Mouse (Mus musculus) heart, embryonic 10.5 days (tissue): Measurements from ENCODE around the gene Hook2. TPM values are rescaled to one million over a fixed set of nuclear protein-coding genes. Genes with fewer than 3 reads are reported as not detected.

Source experiments
- DNase-seq: peaks from one replicate; pipeline ENCODE4 v3.0.0-alpha.2; 2017; ENCODE audit warnings: low spot score
- H3K27ac ChIP-seq: fragments of 300-500 bp; sonication (generic); 2 replicates; pipeline ENCODE4 v1.5.1; 2016; ENCODE audit warnings: mild to moderate bottlenecking
- H3K27me3 ChIP-seq: fragments of 300-500 bp; sonication (generic); 2 replicates; pipeline ENCODE4 v1.6.1; 2016; ENCODE audit warnings: mild to moderate bottlenecking; ENCODE audit not compliant: poor library complexity, insufficient read depth, severe bottlenecking
- H3K36me3 ChIP-seq: fragments of 300-500 bp; sonication (generic); 2 replicates; pipeline ENCODE4 v1.6.1; 2016; ENCODE audit warnings: mild to moderate bottlenecking, moderate library complexity
- H3K4me1 ChIP-seq: fragments of 300-500 bp; sonication (generic); 2 replicates; pipeline ENCODE4 v1.6.1; 2016; ENCODE audit warnings: mild to moderate bottlenecking
- H3K4me3 ChIP-seq: fragments of 300-500 bp; sonication (generic); 2 replicates; pipeline ENCODE4 v1.5.1; 2016; ENCODE audit warnings: mild to moderate bottlenecking, moderate library complexity
- H3K9me3 ChIP-seq: fragments of 300-500 bp; sonication (generic); 2 replicates; pipeline ENCODE4 v1.6.1; 2016; ENCODE audit warnings: mild to moderate bottlenecking, moderate library complexity
- WGBS: fragments of 180-500 bp; shearing (Covaris S2); methylation state at CpG from one replicate; pipeline ENCODE4 v1.1.7; 2016; 5-methylcytosine and 5-hydroxymethylcytosine counted together
- polyA plus RNA-seq: library from polyadenylated mRNA; unstranded; fragments of >200 nt; fragmentation: Nextera tagmentation; extraction: Ambion mirVana; gene quantifications from 2 replicates; pipeline ENCODE4 v1.2.1, GENCODE M21; 2016

The Hook2 gene
- polyA plus RNA-seq, 1 experiment from 2014 or later, result 14.7 TPM

DNA sequence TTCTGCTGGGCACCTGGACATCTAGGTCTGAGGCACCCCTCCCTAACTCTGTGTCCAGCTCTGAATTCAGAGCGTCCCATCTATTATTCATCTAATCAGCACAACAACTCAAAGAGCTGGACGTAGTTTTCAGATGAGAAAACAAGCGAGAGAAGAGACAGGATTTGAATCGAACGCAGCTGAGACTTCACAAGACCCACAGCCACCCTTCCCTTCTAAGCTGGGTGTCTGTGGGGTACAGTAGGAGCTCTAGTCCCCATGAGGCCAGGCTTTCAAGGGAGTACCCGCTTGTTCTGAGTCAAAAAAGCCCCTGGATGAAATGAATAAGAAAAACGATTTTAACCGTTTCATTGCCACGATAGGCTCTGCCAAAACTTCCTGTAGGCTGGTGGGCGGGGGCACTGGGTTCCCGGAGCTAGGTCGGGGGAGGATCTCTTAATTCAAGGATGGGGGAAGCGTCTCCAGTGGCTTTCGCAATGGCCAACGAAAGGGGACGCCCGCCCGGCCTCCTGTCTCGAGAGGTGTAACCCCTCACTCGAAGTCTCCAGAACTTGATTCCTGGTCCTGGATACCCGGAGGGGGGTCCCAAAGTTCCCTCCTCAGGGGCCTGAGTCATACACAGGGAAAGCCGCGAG, 5.2 kb upstream of the Hook2 start:
- peak overlapping the region; percentile 71 for H3K4me3 ChIP-seq
- peaks cover 44% of the 10 kb centered on the region for H3K27me3 ChIP-seq
- no peaks in the 10 kb centered on the region for H3K9me3 ChIP-seq
- no peaks in the 10 kb centered on the region for H3K36me3 ChIP-seq
- 1% methylated on average over 23 of the region's 23 CpGs for WGBS
- H3K4me1 ChIP-seq, result peaks cover 63% of the 10 kb centered on the region
- no peak for DNase-seq
- H3K27ac ChIP-seq, result peak overlapping the region; percentile 91

DNA sequence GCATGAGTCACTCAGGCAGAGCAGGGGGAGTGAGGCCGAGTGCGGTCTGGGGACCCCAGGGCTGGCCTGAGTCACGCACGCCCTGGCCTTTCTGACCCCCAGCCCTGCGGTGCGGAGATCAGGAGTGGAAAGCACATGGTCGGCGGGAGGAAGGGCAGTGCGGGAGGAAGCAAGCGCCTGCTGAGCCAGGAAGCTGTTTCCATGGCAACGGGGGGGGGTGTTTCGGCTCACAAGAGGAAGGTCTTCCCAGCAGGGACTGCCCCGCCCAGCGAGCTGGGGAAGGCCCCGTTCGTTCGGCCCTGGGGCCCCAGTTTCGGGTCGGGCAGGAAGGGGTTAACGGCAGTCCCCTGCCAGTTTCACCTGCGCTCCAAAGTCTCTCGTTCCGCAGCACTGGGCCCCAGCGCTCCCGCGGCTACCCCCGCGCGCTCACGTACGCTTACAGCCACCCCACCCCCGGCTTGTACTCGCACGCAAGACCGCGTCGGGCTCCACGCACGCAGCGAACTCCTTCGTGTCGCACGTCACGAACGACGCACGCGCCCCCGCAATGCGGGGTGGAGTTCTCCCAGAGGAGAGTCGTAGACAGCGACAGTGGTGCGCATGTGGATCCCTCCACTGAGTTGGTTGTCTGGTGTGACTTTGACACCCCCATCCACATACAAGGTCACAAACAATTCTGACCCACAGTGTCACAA, 4.6 kb upstream of the Hook2 start:
- Histone ChIP-seq H3K4me1 (peaks cover 59% of the 10 kb centered on the region), H3K36me3 (no peaks in the 10 kb centered on the region), H3K9me3 (no peaks in the 10 kb centered on the region), H3K4me3 (peak overlapping the region; percentile 71), H3K27ac (peak overlapping the region; percentile 91), H3K27me3 (peaks cover 37% of the 10 kb centered on the region)
- under 1% methylated on average over 53 of the region's 53 CpGs for WGBS
- peak; percentile 95 for DNase-seq

DNA sequence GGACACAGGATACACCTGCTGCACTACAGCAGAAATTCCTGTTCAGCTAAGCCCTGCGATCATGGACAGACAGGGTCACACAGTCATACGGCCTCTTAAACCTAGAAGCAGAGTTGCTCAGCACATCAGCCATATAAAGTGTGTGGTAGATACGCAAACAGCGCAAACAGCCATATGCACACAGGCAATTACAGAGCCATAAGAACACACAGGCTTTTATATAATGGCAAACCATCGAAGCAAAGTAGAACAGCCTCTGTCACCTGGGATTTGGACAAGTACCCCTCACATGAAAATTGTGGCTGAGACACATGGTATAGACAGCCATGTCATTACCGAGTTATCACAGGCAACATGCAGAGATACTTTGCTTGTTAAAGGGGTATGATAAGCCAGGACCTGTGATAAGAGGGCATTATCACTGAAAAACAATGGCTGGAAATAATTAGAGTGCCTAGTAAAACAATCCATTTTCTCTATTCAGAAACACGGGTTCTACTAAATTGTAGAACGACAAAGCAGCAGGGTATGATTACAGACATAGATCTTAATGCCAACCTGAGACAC, 3.9 kb upstream of the Hook2 start:
- peaks cover 58% of the 10 kb centered on the region for H3K4me1 ChIP-seq
- no peak for DNase-seq
- WGBS, result 28% methylated on average over 8 of the region's 8 CpGs
- peaks cover 32% of the 10 kb centered on the region for H3K27me3 ChIP-seq
- H3K4me3 ChIP-seq, result peak overlapping the region; percentile 71
- H3K36me3 ChIP-seq, result no peaks in the 10 kb centered on the region
- peak overlapping the region; percentile 91 for H3K27ac ChIP-seq
- H3K9me3 ChIP-seq, result no peaks in the 10 kb centered on the region

DNA sequence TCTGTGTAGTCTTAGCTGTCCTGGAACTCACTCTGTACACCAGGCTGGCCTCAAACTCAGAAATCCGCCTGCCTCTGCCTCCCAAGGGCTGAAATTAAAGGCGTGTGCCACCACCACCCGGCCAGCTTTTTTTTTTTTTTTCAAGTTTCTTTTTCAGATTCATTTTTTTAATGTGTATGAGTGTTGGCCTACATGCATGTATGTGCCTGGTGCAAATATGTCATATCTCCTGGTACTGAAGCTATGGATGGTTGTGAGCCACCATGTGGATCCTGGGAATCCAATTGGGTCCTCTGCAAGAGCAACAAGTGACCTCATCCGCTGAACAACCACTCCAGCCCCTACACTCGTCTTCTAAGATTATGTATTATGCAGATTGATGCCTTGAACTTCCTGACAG, 3.0 kb upstream of the Hook2 start:
- Histone ChIP-seq H3K36me3 (no peaks in the 10 kb centered on the region), H3K9me3 (no peaks in the 10 kb centered on the region), H3K4me3 (no peak overlapping the region), H3K4me1 (peaks cover 49% of the 10 kb centered on the region), H3K27me3 (peaks cover 23% of the 10 kb centered on the region), H3K27ac (no peak overlapping the region)
- WGBS, result 81% methylated on average over 5 of the region's 5 CpGs
- no peak for DNase-seq

DNA sequence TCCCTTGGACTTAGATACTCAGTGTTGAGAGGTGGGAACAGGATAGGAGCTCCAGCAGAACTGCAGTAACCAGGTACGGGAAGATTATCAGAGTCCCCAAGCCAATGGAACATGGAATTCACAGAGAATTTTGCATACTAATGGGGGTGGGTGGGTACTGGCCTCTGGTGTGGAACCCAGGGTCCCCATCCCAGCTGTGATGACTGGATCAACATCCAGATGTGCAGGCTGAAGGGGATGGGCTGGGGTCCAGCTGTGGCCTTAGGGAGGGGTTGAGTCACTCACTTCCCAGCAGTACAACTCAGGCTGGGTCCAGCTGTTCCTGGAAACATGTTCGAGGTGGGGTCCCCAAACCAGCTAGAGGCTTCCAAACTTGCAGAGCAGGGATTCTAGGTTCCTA, 2.5 kb upstream of the Hook2 start:
- Histone ChIP-seq H3K27ac (no peak overlapping the region), H3K27me3 (peaks cover 22% of the 10 kb centered on the region), H3K9me3 (no peaks in the 10 kb centered on the region), H3K4me1 (peaks cover 44% of the 10 kb centered on the region), H3K36me3 (no peaks in the 10 kb centered on the region), H3K4me3 (no peak overlapping the region)
- DNase-seq, result no peak
- 59% methylated on average over 2 of the region's 2 CpGs for WGBS

DNA sequence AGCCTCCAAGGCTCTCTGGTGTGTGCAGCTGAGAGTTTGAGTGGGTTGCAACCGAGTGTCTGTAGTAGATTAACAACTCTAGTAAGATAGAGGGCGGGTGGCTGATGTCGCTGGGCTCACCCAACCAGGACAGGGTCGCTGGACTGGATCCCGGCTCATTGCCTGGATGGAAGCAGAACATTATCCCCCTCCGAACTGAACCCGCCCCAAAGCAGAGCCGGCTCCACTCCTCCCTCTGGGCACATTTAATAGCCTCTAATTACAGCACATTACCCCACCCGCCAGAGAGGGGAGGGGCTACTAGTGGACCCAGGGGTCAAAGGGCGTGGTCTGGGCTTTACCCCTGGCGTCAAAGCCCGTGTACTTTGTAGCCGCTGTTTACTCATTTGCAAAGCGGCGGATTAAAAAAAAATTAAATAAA, 1.1 kb upstream of the Hook2 start:
- 20% methylated on average over 15 of the region's 15 CpGs for WGBS
- DNase-seq, result no peak
- H3K4me3 ChIP-seq, result peak overlapping the region; percentile 67; the same call in 1 of the 2 replicates
- peaks cover 28% of the 10 kb centered on the region for H3K27me3 ChIP-seq
- peak overlapping the region; percentile 85; the same call in 1 of the 2 replicates for H3K27ac ChIP-seq
- H3K9me3 ChIP-seq, result no peaks in the 10 kb centered on the region
- no peaks in the 10 kb centered on the region for H3K36me3 ChIP-seq
- peaks cover 37% of the 10 kb centered on the region for H3K4me1 ChIP-seq

DNA sequence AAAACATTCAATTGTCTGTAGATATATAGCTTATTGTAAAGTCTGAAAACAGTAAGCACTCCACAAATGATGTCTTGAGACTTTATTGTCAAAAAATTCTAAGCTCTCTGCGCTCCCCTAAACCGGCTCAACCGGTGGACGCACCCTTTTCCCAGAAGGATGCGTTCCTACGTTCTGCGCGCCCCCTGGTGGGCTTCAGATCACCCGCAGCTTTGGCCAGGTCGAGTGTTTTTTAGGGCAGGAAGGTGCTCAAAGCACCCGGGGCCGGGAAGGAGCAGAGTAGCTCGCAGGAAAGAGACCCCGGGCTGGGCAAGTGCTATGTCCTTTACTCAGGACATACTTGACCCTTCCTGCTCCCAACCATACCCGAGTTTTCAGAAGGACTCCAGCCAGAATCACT, 593 bp upstream of the Hook2 start:
- Histone ChIP-seq H3K27me3 (peaks cover 29% of the 10 kb centered on the region), H3K9me3 (no peaks in the 10 kb centered on the region), H3K4me3 (peak overlapping the region; percentile 67), H3K4me1 (peaks cover 32% of the 10 kb centered on the region), H3K36me3 (no peaks in the 10 kb centered on the region), H3K27ac (peak overlapping the region; percentile 85)
- WGBS, result under 1% methylated on average over 15 of the region's 15 CpGs
- peak; percentile 96 for DNase-seq

DNA sequence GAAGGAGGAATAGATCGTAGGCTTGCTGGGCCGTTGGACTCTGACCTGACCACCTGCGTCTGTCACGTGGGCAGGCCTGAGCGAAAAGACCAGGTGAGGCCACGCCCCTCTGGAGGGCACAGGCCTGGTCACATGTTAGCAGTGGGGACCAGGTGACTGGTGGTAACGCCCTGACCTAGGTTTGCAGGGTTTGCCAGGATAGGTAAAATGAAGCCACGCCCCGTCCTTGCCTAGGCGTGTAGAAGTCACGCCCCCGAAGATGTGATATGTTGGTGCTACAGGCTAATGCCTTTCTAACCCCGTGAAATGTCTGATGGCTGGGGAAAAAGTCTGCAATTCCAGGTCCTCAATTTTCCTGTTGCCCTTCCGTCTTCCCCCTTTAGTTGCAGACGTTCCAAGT, 433 bp downstream of the Hook2 start:
- no peaks in the 10 kb centered on the region for H3K36me3 ChIP-seq
- no peaks in the 10 kb centered on the region for H3K9me3 ChIP-seq
- peaks cover 38% of the 10 kb centered on the region for H3K27me3 ChIP-seq
- peaks cover 27% of the 10 kb centered on the region for H3K4me1 ChIP-seq
- H3K27ac ChIP-seq, result peak overlapping the region; percentile 85
- H3K4me3 ChIP-seq, result peak overlapping the region; percentile 67
- DNase-seq, result peak; percentile 90
- WGBS, result 1% methylated on average over 15 of the region's 15 CpGs

DNA sequence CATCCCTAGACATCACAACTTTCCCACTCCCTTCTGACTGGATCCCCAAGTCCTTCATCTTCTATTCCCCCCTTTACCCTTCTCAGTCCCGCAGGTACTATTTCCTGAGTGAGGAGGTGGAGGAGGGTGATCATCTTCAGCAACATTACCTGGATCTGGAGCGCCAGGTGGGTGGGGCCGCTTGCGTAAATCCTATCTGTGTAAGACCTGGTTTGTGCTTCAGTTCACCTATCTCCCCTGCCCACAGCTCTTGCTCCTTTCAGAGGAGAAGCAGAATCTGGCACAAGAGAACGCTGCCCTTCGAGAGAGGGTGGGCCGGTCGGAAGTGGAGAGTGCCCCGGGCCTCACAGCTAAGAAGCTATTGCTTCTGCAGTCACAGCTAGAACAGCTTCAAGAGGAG, 4.0 kb downstream of the Hook2 start:
- peaks cover 43% of the 10 kb centered on the region for H3K27me3 ChIP-seq

DNA sequence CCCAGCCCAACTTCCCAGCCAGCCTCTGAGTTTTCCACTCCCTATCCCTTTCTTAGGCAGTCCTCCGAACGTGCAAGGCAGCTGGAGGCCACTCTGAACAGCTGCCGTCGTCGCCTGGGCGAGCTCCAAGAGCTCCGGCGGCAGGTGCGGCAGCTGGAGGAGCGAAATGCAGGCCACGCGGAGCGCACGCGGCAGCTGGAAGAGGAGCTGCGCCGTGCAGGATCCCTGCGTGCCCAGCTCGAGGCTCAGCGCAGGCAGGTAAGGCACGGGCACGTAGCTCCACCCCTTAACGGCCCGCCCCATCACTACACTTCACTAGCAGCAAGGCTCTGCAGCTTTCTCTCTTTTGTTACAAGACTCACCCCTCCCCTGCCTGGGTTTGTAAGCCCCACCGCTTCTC, 5.3 kb downstream of the Hook2 start:
- H3K36me3 ChIP-seq, result no peaks in the 10 kb centered on the region
- peaks cover 43% of the 10 kb centered on the region for H3K27me3 ChIP-seq
- no peak overlapping the region for H3K27ac ChIP-seq
- H3K9me3 ChIP-seq, result no peaks in the 10 kb centered on the region
- no peak for DNase-seq
- H3K4me1 ChIP-seq, result peaks cover 23% of the 10 kb centered on the region
- WGBS, result 30% methylated on average over 25 of the region's 25 CpGs
- H3K4me3 ChIP-seq, result peak overlapping the region; percentile 36

More for the DNA sequence above, 4.0 kb downstream of the Hook2 start:
- peaks cover 26% of the 10 kb centered on the region for H3K4me1 ChIP-seq
- no peak overlapping the region for H3K27ac ChIP-seq
- H3K36me3 ChIP-seq, result no peaks in the 10 kb centered on the region
- WGBS, result 88% methylated on average over 9 of the region's 9 CpGs
- H3K9me3 ChIP-seq, result no peaks in the 10 kb centered on the region
- no peak for DNase-seq
- H3K4me3 ChIP-seq, result no peak overlapping the region

DNA sequence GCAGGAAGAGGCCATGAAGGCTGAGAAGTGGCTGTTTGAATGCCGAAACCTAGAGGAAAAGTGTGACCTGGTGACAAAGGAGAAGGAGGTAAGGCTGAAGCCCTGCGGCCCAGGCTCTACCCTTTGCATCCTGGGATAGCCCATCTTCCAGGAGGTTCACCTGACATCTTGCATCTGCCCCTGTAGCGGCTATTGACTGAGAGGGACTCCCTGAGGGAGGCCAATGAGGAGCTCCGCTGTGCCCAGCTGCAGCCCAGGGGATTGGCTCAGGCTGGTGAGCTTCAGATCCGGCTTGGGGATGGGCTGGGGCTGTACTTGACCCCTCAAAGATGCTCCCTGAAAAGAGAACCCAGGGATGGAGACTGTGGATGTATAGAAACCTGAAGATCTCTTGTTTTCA, 6.6 kb downstream of the Hook2 start:
- Histone ChIP-seq H3K36me3 (0 out of 2 replicates have a peak, but pooled peaks cover 2% of the 10 kb centered on the region), H3K4me1 (peaks cover 16% of the 10 kb centered on the region), H3K4me3 (no peak overlapping the region), H3K27ac (no peak overlapping the region), H3K9me3 (no peaks in the 10 kb centered on the region), H3K27me3 (peaks cover 43% of the 10 kb centered on the region)
- WGBS, result 71% methylated on average over 5 of the region's 5 CpGs
- no peak for DNase-seq

DNA sequence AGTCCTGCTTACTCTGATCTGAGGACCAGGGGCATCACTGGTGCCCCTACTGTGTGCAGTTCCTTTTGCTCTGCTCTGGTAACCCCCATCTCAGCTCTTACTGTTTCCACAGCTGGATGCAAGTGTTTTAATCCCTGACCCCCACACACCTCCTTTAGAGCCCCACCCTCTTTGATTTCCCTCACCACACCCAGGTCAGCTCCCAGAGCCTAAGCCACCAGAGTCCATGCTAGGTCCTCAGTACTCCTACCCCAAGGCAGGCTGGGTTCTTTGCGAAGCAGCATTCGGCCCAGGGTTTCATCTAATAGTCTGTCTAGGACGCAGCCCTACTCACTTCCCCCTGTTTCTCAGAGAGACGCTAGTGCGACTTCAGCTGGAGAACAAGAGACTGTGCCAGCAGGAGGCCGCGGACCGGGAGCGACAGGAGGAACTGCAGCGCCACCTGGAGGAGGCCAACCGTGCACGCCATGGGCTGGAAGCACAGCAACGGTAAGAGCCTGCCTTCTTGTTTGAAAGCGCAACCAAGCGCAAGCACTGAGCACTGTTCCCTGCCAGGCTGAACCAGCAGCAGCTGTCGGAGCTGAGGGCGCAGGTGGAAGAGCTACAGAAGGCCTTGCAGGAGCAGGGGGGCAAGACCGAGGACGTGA, 7.4 kb downstream of the Hook2 start:
- Histone ChIP-seq H3K27ac (peak overlapping the region; percentile 48; the same call in 1 of the 2 replicates), H3K36me3 (0 out of 2 replicates have a peak, but pooled peaks cover 2% of the 10 kb centered on the region), H3K27me3 (peaks cover 43% of the 10 kb centered on the region), H3K4me3 (peak overlapping the region; percentile 32), H3K4me1 (peaks cover 16% of the 10 kb centered on the region), H3K9me3 (no peaks in the 10 kb centered on the region)
- 4% methylated on average over 19 of the region's 19 CpGs for WGBS
- peak; percentile 94 for DNase-seq

DNA sequence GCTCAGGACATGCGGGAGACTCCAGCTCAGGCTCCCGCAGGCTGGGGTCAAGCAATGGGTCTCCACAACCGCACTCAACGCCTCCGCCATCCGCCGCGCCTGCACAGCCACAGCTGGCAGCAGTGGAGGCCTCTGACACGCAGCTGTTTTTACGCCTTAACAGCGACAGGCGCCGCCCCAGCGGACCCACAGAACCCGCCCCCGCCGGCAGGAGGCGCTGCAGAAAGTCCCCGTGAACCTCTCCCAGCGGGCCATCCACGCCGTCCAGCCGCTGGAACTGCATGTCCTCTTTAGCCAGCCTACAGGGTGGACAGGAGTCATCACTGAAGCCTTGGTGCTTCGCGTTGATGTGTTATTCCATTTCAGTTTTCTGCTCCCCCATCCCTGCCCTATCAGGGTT, 17.3 kb downstream of the Hook2 start:
- Histone ChIP-seq H3K27me3 (peaks cover 57% of the 10 kb centered on the region), H3K4me1 (peaks cover 5% of the 10 kb centered on the region), H3K9me3 (no peaks in the 10 kb centered on the region), H3K27ac (no peak overlapping the region), H3K4me3 (no peak overlapping the region), H3K36me3 (no peaks in the 10 kb centered on the region)
- 12% methylated on average over 25 of the region's 25 CpGs for WGBS
- no peak for DNase-seq
